3 mouse cellular contexts compared by ENCODE assay signal in the genomic region with DNA sequence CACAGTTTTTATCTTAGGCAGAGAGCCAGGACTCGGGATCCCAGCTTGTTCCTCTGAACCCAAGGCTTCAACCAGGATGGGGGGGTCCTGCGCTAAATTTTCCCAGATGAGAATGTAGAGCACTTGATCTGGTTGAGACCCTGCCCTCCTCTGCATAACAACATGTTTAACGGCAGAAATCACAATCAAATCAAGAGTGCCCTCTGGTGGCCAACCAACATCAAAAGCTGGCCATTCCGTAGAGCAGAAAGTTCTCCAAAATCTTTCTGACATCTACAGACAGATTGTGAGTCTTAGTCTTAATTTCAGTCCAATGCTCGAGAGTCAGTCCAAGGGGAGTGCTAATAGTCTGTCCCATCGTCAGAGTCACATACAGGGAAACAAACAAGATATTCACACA. TPM values are rescaled to one million over a fixed set of nuclear protein-coding genes. Genes with fewer than 3 reads are reported as not detected.
"Had no signal": no experiment of that assay in that cellular context is flagged by ENCODE, and none has a peak within 500 bp of the region (broad histone marks: within the 10 kb centered on the region; RNA-seq: fewer than 3 reads in every experiment).

No protein-coding gene starts in this region.

RNA-seq across cellular contexts. Expression of gene Rgs9bp, which starts 14.5 kb away (rescaled TPM):
- total RNA-seq: monocyte, adult 5-6 weeks had no signal
- polyA plus RNA-seq: liver, adult 2 months had no signal

RNA-seq across cellular contexts. Expression of gene Tdrd12, which starts 33.3 kb away (rescaled TPM):
- total RNA-seq: liver, adult 2 months; monocyte, adult 5-6 weeks had no signal
- polyA plus RNA-seq: liver, adult 2 months; spleen, adult 2 months had no signal
